ENCODE assay signal across 25 mouse cellular contexts in the genomic region with DNA sequence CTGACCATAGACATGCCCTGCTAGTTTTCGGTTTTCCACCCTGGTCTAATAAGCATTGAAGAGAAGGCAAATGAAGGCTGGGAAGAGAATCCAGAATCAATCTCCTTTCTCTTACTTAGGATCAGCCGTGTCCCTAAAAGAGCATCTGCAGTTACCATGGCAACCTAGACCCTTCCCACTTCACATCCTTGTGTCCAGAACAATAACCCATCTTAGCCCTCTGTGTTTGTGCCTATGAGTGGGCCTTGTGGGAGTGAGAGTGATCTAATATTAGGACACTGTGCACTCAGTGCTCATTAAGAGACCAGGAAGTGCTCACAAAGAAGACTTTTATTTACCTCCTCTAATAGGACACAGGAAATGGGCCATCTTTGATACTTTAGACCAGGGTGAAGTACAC.
DNase-seq lines count a peak whose midpoint lies in the region; ATAC-seq and TF ChIP-seq lines count a peak whose summit lies in the region.
"Had no signal": no experiment of that assay in that cellular context is flagged by ENCODE, and none has a peak within 500 bp of the region (broad histone marks: within the 10 kb centered on the region; RNA-seq: fewer than 3 reads in every experiment).

No protein-coding gene starts in this region.

- TF ChIP-seq CTCF in brain, embryonic 14.5 days (IDR thresholded peaks at IDR 0.05; ENCODE audit: borderline replicate concordance, extremely low read depth, insufficient read depth, insufficient read length), result no peak

- no peak overlapping the region for H3K4me2 ChIP-seq in forebrain, embryonic 11.5 days (ENCODE audit: low read depth, low read length, severe bottlenecking)
- H3K4me2 ChIP-seq in forebrain, embryonic 16.5 days (ENCODE audit: low read length), result no peak overlapping the region
- no peak overlapping the region for H3K4me2 ChIP-seq in hindbrain, embryonic 16.5 days (ENCODE audit: low read length)
- no peak overlapping the region for H3K4me2 ChIP-seq in hindbrain, embryonic 13.5 days
- no peak overlapping the region for H3K4me2 ChIP-seq in midbrain, embryonic 15.5 days
- H3K4me2 ChIP-seq: embryonic facial prominence, embryonic 13.5 days; heart, embryonic 12.5 days; limb, embryonic 12.5 days; liver, embryonic 11.5 days had no signal

- H3K9me3 ChIP-seq in forebrain, embryonic 11.5 days (ENCODE audit: control insufficient read depth, low read length), result no peaks in the 10 kb centered on the region
- H3K9me3 ChIP-seq in forebrain, embryonic 16.5 days (ENCODE audit: control insufficient read depth, low read length), result no peaks in the 10 kb centered on the region
- no peaks in the 10 kb centered on the region for H3K9me3 ChIP-seq in hindbrain, embryonic 16.5 days (ENCODE audit: control insufficient read depth, low read length)
- no peaks in the 10 kb centered on the region for H3K9me3 ChIP-seq in hindbrain, embryonic 13.5 days
- no peaks in the 10 kb centered on the region for H3K9me3 ChIP-seq in midbrain, embryonic 15.5 days
- H3K9me3 ChIP-seq: embryonic facial prominence, embryonic 13.5 days; heart, embryonic 12.5 days; hindbrain, embryonic 10.5 days; limb, embryonic 12.5 days had no signal

- peak; percentile 24; the same call in 1 of the 2 replicates for ATAC-seq in forebrain, embryonic 11.5 days (replicated peaks; ENCODE audit: low FRiP score)
- no peak for ATAC-seq in forebrain, embryonic 16.5 days
- ATAC-seq in hindbrain, embryonic 16.5 days, result peak; percentile 46; the same call in 1 of the 2 replicates
- no peak for ATAC-seq in hindbrain, embryonic 13.5 days (ENCODE audit: low FRiP score)
- peak; percentile 59 for ATAC-seq in midbrain, embryonic 15.5 days (replicated peaks)
- ATAC-seq in megakaryocyte, adult 5-6 weeks (ENCODE audit: poor library complexity, severe bottlenecking), result no peak
- ATAC-seq in activated CD4-positive, CD25-positive, alpha-beta regulatory T cell, adult 4 months, result no peak
- ATAC-seq: liver, postnatal 0 days; lung, postnatal 0 days; Patski had no signal

- no peaks in the 10 kb centered on the region; the same call in 1 of the 2 replicates for H3K27me3 ChIP-seq in forebrain, embryonic 11.5 days (ENCODE audit: control insufficient read depth, insufficient read depth, low read length)
- H3K27me3 ChIP-seq in forebrain, embryonic 16.5 days (replicated peaks; ENCODE audit: control insufficient read depth, insufficient read depth, low read length), result no peaks in the 10 kb centered on the region
- no peaks in the 10 kb centered on the region for H3K27me3 ChIP-seq in hindbrain, embryonic 16.5 days (replicated peaks; ENCODE audit: control insufficient read depth, insufficient read depth, low read length)
- H3K27me3 ChIP-seq in hindbrain, embryonic 13.5 days, result no peaks in the 10 kb centered on the region
- H3K27me3 ChIP-seq in midbrain, embryonic 15.5 days (replicated peaks), result no peaks in the 10 kb centered on the region
- H3K27me3 ChIP-seq: embryonic facial prominence, embryonic 13.5 days; heart, embryonic 12.5 days; limb, embryonic 12.5 days; Patski had no signal

- H3K4me1 ChIP-seq in forebrain, embryonic 11.5 days (replicated peaks; ENCODE audit: control insufficient read depth, insufficient read depth, low read length), result no peaks in the 10 kb centered on the region; the same call in 1 of the 2 replicates
- H3K4me1 ChIP-seq in forebrain, embryonic 16.5 days (replicated peaks; ENCODE audit: control insufficient read depth, insufficient read depth, low read length), result peaks cover 5% of the 10 kb centered on the region; the same call in 1 of the 2 replicates
- H3K4me1 ChIP-seq in hindbrain, embryonic 16.5 days (ENCODE audit: control insufficient read depth, insufficient read depth, low read depth, low read length), result no peaks in the 10 kb centered on the region; the same call in 1 of the 2 replicates
- peaks cover 26% of the 10 kb centered on the region for H3K4me1 ChIP-seq in hindbrain, embryonic 13.5 days (replicated peaks)
- H3K4me1 ChIP-seq in midbrain, embryonic 15.5 days, result 0 out of 2 replicates have a peak, but pooled peaks cover 3% of the 10 kb centered on the region

- H3K4me3 ChIP-seq in forebrain, embryonic 11.5 days (ENCODE audit: low read depth, low read length), result no peak overlapping the region
- no peak overlapping the region for H3K4me3 ChIP-seq in forebrain, embryonic 16.5 days (replicated peaks; ENCODE audit: low read length)
- H3K4me3 ChIP-seq in hindbrain, embryonic 16.5 days (ENCODE audit: low read length), result no peak overlapping the region
- H3K4me3 ChIP-seq in hindbrain, embryonic 13.5 days, result no peak overlapping the region
- H3K4me3 ChIP-seq in midbrain, embryonic 15.5 days, result no peak overlapping the region
- H3K4me3 ChIP-seq: embryonic facial prominence, embryonic 13.5 days; erythroblast, embryonic 14.5 days; heart, embryonic 12.5 days; hindbrain, embryonic 10.5 days; limb, embryonic 12.5 days had no signal

- no peak for TF ChIP-seq POLR2A in brain, embryonic 14.5 days (IDR thresholded peaks at IDR 0.05; ENCODE audit: borderline replicate concordance, extremely low read depth, insufficient read depth, insufficient read length, poor library complexity, severe bottlenecking)

- no peak for DNase-seq in forebrain, embryonic 11.5 days (ENCODE audit: low spot score)
- peak; percentile 61 for DNase-seq in brain, embryonic 14.5 days (ENCODE audit: low read depth)
- DNase-seq: adrenal gland, adult 8-10 months; cerebellum, adult 8-10 months; cerebellum, postnatal 36 days; heart, postnatal 10 days; kidney, postnatal 25 days; layer of hippocampus, postnatal 36 days; liver, postnatal 0 days; right cerebral cortex, postnatal 14 days had no signal

- 36% methylated on average over 2 of the region's 2 CpGs for WGBS in forebrain, embryonic 11.5 days
- WGBS in forebrain, embryonic 16.5 days, result 19% methylated on average over 2 of the region's 2 CpGs
- WGBS in hindbrain, embryonic 16.5 days, result 36% methylated on average over 2 of the region's 2 CpGs
- 33% methylated on average over 2 of the region's 2 CpGs for WGBS in hindbrain, embryonic 13.5 days
- WGBS in midbrain, embryonic 15.5 days, result 33% methylated on average over 2 of the region's 2 CpGs

- H3K27ac ChIP-seq in forebrain, embryonic 11.5 days (ENCODE audit: low read depth, low read length), result no peak overlapping the region
- no peak overlapping the region for H3K27ac ChIP-seq in forebrain, embryonic 16.5 days (ENCODE audit: low read length)
- no peak overlapping the region for H3K27ac ChIP-seq in hindbrain, embryonic 16.5 days (ENCODE audit: low read depth, low read length)
- no peak overlapping the region for H3K27ac ChIP-seq in hindbrain, embryonic 13.5 days
- H3K27ac ChIP-seq in midbrain, embryonic 15.5 days, result no peak overlapping the region
- H3K27ac ChIP-seq: embryonic facial prominence, embryonic 13.5 days; hindbrain, embryonic 10.5 days; limb, embryonic 12.5 days; macrophage had no signal

- no peak overlapping the region for H3K9ac ChIP-seq in forebrain, embryonic 11.5 days (ENCODE audit: low read length)
- H3K9ac ChIP-seq in forebrain, embryonic 16.5 days (replicated peaks; ENCODE audit: low read depth, low read length), result no peak overlapping the region
- H3K9ac ChIP-seq in hindbrain, embryonic 16.5 days (ENCODE audit: low read depth, low read length), result no peak overlapping the region
- H3K9ac ChIP-seq in hindbrain, embryonic 13.5 days, result no peak overlapping the region
- no peak overlapping the region for H3K9ac ChIP-seq in midbrain, embryonic 15.5 days
- H3K9ac ChIP-seq: embryonic facial prominence, embryonic 13.5 days; heart, embryonic 12.5 days; limb, embryonic 12.5 days; liver, postnatal 0 days had no signal

- H3K36me3 ChIP-seq in forebrain, embryonic 11.5 days (ENCODE audit: control insufficient read depth, insufficient read depth, low read length), result no peaks in the 10 kb centered on the region
- H3K36me3 ChIP-seq in forebrain, embryonic 16.5 days (ENCODE audit: control insufficient read depth, insufficient read depth), result no peaks in the 10 kb centered on the region
- H3K36me3 ChIP-seq in hindbrain, embryonic 16.5 days (ENCODE audit: control insufficient read depth, insufficient read depth, low read length), result no peaks in the 10 kb centered on the region
- no peaks in the 10 kb centered on the region for H3K36me3 ChIP-seq in hindbrain, embryonic 13.5 days
- no peaks in the 10 kb centered on the region for H3K36me3 ChIP-seq in midbrain, embryonic 15.5 days (replicated peaks)
- H3K36me3 ChIP-seq: embryonic facial prominence, embryonic 13.5 days; heart, embryonic 12.5 days; hindbrain, embryonic 10.5 days; limb, embryonic 12.5 days had no signal

Comparison
In these comparisons a context has a peak if more than half of its experiments do, and no peak if none do; other contexts are left out.
1. ATAC-seq: peak in forebrain, embryonic 11.5 days (single experiment), hindbrain, embryonic 16.5 days (single experiment) and midbrain, embryonic 15.5 days (single experiment); none in forebrain, embryonic 16.5 days (single experiment), hindbrain, embryonic 13.5 days (single experiment), megakaryocyte, adult 5-6 weeks (single experiment) and activated CD4-positive, CD25-positive, alpha-beta regulatory T cell, adult 4 months (single experiment).